Mouse (Mus musculus) embryo, embryonic 10 days (tissue): ENCODE data around the gene Abcd2.

Experiments
- DNase-seq: peaks from one replicate; pipeline ENCODE4 v3.0.0-alpha.2; 2015; ENCODE audit warnings: low spot score

Gene Abcd2

DNA sequence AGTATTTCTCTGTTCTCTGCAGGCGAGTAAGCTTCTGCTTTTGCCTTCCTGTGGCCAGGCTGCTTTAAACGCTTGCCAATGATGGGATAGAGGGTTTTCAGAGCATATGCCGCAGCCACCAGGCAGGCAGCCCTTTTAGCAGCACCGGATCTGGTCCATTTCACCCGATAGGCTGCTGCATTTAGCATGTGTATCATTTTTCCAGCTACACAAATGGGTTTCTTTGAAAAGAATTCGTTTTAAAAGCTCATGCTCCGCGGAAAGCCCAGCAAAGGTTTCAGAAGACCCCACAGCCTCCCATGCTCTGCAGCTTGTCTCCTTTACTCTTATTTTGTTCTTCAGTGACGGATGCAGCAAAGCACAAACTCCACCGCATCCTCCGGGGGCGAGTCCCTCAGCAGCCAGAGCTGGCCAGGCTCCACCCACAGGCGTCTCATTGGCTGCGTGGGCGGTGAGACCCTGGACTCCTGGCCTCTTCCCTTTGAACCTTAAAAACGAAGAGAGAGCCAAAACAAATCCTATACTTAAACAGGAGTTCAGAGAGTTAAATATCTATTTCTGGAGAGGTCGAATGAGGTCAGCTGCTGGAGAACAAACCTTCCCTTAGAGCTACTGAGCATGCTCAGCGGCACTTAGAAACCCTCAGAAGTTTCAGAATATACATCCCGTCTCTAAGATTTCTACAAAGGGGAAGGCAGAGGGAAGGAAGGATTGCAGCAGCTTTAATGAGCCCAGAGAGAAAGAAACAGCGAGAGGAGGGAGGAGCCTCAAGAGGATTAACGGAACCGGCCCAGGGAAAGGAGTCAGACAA is at the start of gene Abcd2:
Abcd2 (minus strand) TSS at position 388 of the 811 bp plus-strand sequence.
- DNase-seq: peak; percentile 90

DNA sequence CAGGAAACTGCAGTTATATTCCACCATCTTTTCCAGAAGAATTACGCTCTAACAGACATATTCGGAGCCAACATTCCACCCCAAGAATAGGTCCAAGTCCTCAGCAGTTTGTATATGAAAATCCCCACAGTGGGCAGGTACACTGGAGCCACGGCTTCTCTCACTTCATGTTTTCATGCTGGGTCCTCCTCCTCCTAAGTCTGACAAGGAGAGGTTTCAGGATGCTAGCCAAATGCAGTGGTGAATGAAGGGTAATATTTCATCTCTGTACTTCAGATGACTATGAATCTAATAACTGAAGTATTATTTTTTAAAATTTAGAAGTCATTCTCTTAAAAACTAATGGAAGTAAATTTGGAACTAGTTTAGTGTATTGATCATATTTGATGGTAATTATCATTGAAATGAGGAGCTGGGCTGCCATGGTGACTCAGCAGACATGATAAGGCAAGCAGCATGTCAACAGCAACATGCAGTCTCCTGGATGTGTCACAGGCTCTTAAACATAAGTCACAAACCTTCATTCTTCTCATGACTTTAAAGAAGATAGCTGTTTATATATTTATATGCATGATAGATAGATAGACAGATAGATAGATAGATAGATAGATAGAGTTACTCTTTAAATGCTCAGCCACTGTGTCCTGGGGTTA is 49.2 kb upstream of the Abcd2 start:
- DNase-seq: no peak

DNA sequence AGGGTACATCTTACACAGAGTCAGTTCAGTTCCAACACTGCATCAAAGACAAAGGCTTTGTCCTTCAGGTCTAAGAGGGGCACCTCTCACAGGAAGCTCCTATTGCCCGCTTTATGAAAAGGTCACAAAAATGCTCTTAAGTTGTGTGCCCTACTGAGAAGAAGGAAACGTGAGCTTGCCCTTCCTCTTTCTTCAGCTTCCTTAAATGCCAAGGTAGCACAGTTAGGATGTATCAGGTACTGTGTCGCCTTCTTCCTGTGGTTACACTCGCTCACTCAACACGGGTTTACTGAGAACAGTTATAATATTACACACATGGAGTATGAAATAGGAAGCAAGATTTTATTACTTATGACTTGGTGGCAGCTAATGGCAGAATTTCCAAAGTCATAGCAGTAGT is 45.7 kb upstream of the Abcd2 start:
- DNase-seq: no peak

DNA sequence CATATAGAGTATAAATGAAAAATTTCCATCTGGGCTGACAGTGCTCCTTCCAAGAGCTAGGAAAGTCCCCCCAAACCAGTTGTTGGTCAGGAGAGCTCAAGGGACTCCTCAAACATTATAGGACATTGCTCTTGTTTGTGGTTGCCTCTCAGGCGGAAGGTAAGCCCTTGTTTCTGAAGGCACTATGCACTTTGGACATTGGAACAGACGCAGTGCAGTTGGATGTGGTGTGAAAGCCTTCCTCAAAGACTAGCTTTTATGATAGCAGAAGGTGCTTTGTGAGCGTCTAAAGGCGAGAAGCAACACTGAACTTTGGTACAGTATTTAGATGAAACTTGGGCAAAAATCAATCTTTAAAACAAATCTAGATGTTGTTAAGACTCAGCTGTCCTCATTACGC is 14.9 kb upstream of the Abcd2 start:
- no peak for DNase-seq

DNA sequence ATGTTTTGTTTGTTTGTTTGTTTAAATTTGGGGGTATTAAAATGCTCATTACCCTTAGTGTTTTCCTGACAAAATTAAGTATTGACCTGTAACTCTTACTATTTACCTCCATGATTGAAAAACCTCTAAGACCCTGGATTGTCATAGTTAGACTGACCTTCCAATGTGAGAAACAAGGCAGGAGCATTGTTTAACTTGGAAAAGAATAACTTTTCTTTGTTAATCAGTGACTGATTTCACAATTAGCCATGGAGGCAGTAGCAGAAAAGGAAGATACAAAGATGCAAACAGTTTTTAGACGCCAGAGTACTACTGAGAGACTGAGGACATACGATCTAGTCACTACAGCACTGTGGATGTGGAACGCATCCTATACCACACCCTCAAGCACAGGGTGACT is 11.9 kb upstream of the Abcd2 start:
- DNase-seq: no peak

DNA sequence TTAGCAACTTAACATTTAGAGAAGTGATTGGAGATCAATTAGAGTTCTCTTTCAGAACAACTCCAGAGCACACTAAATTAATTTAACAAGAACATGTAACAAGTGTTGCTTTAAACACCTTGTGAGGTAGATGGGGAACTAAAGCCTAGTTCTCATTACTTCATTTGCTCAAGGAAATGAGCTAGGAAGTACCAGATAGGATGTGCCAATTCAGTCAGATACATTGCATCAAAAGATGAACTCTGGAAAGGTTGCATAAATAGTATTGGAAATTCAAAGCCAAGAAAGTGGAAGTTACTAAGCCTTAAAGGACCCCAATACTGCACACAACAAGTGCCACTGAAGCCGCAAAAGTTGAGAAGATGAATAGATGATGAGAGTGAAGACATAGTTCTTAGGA is 10.9 kb upstream of the Abcd2 start:
- no peak for DNase-seq

DNA sequence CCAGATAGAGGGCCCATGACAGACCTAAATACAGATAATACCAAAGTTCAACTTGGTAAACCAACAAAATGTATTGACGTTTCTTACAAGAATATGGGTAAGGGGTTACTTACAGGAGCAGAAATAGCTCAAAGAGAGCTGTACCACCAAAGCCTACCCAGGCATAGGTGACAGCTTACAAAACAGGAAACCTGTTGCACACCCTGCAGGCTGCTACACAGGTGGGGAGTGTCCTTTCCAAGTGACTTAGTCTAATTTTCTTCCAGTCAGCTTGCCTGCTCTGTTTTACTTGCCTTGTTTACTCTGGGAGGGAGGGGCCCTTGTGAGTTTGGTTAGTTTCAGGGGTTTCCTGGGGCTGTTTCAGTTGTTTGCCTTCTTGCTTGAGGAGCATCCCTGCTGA is 9.2 kb upstream of the Abcd2 start:
- DNase-seq: no peak

DNA sequence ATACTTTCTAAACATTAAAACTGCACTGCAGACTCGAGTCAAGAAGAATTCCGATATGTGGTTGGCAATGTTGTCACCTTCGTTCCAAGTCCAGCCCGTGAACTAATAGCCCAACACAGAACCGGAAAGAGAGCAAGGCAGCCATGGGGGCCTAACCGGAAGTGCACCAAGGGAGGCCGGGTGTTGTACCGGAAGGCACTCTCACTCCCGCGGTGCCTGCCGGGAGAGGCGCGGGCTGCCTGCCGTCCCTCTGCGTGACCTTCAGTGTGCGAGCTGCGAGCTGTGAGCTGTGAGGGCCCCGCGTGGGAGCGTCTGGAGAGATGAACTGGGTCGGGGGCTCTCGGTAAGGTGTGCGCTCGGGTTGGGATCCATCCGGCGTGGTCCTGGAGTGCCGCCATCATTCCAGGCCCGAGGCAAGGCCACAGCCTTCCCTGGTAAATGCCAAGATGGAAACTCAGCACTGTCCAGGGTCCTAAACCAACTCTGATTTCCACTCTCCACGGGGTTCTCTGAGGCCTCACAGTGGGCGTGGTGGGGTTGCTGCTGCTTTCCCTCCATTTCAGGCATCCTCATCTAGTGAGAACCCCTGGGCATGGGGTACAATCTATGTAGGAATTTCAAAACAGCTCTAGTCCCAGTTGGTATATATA is 7.8 kb upstream of the Abcd2 start, which contains the start of gene CN725425:
CN725425 (plus strand) TSS at position 239 of the 650 bp plus-strand sequence.
- no peak for DNase-seq

DNA sequence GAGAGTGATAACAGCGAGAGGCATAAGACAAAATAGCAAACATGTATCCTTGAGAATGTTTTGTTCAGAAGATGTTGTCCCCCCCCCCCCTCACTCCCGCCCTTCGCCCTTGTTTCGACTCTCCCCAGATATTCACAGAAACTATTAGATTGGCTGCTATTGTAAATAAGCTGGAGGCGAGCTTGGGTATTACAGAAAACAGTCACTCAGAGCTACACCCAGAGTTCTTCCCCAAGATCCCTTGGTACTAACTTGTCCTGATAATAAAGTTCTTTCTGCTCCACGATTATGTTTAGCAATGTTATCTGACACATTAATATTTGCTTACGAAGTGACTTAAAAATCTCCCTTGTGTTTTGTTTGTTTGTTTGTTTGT is 612 bp upstream of the Abcd2 start:
- DNase-seq: no peak

DNA sequence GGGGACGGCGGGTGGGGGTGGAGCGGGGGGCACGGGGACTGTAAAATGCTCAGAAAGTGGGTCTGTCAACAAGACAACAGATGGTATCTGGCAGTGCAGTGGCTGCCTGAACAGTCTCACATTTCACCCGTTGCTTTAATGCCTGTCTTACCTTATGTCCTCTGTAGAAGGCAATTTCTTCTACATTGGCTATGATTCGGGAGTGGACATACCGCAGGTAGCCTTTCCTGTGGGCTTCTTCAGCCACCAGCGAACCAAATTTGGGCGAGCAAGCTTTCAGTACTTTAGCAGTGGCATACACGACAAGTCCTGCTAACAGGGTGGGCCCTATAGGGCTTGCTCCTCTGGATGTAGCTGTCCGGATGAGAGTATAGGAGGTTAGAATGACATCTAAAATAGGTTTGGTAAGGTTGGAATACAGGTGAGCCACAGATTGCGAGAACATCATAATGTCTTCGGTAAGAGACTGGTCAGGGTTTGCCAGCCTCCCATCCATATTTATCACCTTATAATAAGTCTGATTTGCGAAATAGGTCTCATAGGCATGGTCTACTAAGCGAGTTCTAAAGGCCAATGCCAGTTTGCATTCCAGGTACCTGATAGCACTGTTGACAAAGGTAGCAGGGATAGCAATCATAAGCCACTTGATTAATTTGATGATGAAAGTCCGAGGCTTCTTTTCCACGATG is 936 bp downstream of the Abcd2 start:
- peak; percentile 26 for DNase-seq

DNA sequence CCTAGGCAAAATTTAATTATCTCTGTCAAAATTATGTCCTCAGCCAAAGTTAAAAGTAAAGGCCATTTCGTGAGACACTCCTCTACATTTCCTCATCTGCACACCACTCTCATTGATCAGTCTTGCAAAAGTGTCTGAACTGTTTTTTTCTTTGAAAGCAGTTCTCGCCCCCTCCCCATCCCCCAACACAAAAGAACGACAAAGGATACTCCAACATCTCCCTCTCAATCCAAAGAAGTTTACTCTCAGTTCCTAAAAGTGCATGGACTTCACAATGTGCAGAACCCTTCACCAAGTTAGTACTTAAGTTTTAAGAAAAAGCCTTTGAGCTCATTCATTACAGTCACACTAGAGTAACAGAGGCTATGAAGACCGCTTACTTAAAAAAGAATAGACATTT is 1.6 kb downstream of the Abcd2 start:
- DNase-seq: no peak

DNA sequence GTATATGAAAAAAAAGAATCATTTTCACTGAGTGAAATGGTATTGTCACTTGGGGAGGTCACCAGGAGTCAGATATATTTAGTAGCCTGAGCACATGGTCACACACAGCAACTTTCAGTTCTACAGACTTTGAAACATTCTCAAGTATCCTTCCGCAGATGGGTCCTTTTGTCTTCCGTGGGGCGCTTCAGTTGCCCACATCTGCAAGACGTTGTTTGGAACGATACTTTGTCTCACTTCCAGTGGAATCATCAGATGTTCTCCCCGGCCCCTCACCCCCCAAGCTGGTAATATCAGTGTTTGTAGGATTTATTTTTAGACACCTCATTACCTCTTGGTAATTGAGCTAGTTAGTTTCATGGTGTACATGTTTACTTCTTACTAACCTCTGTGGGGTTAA is 5.2 kb downstream of the Abcd2 start:
- DNase-seq: no peak

DNA sequence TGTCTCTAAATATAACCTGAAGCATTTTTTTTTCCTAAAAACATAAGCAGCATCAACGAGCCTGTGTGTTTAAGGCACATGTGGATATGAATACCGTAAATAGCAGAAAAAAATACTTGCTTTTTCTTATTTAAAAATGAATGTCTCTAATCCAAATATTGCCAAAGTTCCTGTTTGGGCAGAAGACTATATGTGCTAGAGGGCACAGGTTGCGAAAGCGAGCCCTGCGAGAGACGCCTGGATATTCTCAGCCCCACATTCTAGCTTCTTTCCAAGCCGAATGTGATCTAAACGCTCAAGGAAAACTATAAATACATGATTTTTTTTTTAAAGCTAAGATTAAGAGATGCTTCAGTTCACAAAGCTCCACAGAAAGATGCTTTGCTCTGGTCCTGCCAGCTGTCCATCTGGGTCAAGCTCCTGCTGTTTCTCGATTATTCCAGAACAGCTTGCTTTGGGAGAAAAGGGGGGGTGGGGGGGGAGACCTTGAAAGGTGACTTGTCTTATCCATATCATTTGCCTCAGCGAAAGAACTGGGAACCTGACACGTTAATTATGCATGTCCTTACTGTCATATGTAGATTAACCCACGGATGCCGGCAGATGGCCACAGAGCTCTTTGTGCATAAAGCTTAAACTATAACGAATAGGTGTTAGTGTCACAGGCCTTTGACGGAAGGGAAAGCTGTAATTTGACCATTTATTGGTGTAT is 11.5 kb downstream of the Abcd2 start:
- DNase-seq: no peak

DNA sequence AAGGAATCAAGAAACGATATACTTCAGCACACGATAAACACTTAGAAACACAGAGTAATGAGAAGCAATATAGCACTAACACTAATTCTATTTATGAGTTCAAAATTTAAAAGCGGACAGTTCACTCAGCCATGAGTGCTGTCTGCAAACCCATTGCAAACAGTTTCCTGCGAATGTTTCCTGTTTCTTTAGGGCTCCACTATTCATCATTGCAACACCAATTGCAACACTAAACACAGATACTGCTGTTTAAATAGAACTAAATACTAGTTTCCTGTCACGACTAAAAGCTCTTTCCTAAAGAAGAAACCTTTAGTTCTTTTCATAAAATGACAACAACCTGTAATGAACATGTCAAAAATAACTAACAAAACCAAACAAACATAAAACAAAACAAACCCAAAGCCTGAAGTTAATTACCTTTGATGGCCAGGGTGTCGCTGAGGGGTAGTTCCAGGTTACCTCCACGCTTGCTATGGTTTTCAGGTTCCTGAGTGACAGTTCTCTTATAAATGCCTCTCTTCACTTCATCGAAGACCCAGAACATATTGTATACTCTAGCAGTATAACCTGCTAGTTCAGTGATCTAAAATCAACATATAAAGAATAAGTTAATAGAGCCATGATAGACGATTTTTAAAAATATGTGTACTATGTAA is 12.8 kb downstream of the Abcd2 start:
- no peak for DNase-seq

DNA sequence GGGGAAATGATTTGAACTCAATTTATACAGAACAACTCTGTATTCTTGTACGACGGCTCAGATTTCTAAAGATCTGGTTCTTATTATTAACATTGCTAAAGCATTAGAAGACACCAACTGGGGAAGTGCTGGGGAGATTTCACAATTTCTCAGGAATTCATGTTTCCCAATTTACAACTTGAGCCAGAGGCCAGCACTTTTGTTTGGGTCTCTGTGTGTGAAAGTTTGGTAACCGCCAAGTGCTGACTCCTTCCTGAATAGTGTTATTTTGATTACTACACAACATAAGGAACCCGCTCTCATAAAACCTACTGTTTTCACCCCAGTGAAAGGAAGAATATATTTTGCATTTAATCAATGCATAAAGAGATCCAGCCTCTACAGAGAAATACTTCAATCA is 19.4 kb downstream of the Abcd2 start:
- no peak for DNase-seq

DNA sequence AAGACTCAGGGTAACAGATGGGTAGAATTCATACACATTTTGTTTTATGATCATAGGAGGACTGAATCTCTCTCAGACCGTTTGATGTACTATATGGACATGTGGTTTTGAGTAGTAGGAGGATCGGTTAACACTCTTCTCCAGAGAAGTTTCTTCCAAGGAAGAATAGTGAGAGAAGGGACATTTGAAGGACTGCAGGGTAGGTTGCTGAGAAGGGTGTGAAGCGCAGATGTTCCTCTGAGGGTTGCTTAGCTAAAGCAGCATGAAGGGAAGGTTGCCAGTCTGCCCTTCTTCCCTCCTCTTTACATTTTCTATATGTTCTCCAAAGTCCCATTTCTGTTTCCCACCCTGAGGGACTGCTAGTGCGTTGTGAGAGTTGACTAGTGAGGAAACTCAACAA is 20.3 kb downstream of the Abcd2 start:
- no peak for DNase-seq

DNA sequence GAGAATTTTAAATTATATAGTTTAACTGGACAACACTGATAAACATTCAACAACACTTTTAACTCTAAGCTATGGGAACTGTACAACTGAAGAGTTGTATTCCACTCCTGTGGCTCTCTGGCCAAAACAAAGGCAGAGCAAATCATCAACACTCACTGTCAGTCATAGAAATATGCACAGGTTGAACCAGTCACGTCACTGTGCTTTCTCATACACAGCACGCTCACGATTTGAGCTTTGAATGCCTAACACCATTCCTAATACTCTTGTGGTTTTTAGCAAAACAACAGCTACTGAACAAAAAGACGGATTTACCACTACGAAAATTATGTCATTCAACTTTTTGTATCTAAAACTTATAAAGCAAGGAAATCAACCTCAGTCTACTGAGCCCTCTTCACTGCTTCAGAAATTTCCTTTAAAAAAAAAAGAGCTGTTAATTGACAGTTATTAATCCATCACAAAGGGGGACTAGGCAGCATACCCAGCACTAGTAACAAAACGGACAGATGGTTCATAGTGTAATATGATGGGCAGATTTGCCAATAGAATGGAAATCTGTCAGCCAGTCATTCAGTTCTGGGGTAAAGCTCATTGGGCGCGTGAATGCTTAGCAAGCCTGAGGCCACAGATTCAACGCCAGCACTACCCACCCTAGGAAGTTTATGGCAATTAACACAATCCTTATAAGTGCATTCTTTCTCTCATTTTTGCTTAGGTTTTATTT is 20.8 kb downstream of the Abcd2 start:
- DNase-seq: no peak

DNA sequence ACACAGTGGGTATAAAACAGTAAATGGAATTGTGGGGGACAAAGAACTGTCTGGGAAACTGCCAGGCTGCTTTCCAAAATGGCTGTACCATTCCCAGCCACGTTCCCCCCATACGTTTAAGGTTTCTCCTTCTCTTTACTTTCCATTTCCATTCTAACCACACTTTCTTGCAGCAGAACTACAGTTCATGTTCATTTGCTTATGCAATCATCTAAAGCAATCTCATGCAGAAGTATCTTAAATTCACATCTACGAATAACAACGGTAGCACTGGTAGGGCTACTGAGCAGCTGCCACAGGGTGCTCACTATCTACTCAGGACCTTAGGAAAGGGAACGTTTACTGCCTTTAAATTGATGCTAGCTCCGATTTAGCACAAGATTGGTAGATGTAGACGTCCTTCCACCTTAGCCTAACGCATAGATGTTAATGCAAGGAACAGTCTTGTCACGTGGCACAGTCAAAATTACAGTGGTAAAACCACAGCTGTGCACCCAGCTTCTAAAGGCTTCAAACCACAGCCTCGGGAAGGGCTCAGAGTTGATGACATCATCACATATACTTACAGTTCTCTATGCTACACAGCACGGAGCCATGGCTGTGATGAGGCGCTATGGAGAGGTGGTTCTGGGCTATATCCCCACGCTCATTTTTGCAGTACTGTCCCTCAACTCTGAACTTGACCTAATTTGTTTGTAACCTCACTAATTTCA is 23.6 kb downstream of the Abcd2 start:
- no peak for DNase-seq

DNA sequence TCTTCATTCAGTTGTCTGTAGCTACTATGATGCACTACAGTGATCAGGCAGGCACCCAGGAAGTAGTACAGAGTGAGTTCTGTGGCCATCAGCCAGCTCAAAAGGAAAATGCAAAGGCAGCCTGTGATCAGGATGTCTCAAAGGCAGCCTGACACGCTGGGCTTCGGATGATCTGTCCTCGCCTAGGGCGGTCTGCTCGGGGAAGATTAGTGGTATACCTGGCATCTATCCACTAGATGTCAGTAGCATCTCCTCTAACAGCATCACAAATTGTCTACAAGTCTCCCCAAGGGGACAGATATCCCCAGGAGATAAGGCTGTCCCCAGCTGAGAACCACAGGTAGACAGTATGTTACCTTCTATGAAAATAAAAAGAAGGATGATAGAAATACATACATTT is 26.6 kb downstream of the Abcd2 start:
- DNase-seq: peak; percentile 66

DNA sequence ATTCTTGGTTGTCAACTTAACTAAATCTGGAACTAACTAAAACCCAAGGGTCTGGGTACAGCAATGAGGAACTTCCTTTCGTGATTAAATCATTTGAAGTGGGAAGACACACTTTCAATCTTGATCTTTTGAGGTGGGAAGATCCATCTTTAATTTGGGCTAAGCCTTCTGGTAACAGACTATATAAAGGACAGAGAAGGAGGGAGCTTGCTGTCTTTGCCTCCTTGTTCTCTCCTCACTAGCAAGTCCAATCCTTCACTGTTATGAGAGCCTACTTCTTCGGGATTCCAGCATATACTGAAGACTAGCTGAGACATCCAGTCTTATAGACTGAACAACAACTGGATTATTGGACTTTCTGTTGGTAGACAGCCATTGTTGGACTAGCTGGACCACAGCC is 28.1 kb downstream of the Abcd2 start:
- no peak for DNase-seq
